Mouse (Mus musculus): ENCODE data around the gene Plbd1. TPM values are rescaled to one million over a fixed set of nuclear protein-coding genes. Genes with fewer than 3 reads are reported as not detected.

Gene Plbd1
- total RNA-seq, 2 experiments from 2014 or later = 0.16 to 0.30 TPM

DNA sequence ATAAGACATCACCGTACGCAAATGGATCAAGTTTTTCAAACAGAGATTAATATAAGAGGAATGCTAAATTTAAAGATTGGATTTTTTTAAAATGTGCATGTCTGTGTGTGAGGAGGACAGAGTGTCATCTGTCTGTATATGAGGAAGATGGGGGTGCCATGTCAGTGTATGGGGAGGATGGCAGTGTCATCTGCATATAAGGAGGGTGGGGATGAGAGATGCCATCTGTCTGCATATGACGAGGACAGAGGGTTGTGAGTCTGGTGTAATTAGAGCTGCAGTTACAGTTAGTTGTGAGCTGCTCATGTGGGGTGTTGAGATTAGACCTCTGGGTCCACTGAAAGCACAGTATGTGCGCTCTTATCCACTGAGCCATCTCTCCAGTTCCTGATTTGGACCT, 71.0 kb downstream of the Plbd1 start:
- intact Hi-C loops (cut with DNase I) = no loop called here
- DNase-seq (ENCODE audit: low spot score in 2 of 2) = no peak

GRCm38 (mm10) chr6:136566002-136566401, 95.7 kb downstream of the Plbd1 start:
- intact Hi-C loops (cut with DNase I) = no loop called here
- no peak for DNase-seq (ENCODE audit: low spot score in 2 of 2)

Other genes starting within 250 kb of the Plbd1 start
- not detected for gene E330021D16Rik, start 246.4 kb downstream of the Plbd1 start, total RNA-seq (2021)
- gene Atf7ip, start 155.8 kb downstream of the Plbd1 start, total RNA-seq (2021) = 100 to 1,000 TPM; 108 to 125 TPM
- gene Gucy2c, start 119.8 kb upstream of the Plbd1 start, total RNA-seq (2021) = under 1 TPM; 0.21 to 0.41 TPM
- 10 to 100 TPM in 1 of 2 experiments, 1 to 10 TPM in 1; 7.8 to 10.6 TPM for gene Hist4h4, start 142.5 kb upstream of the Plbd1 start, total RNA-seq (2021)
- gene H2afj, start 146.3 kb upstream of the Plbd1 start, total RNA-seq (2021) = 10 to 100 TPM; 56.9 to 66.7 TPM
- 1 to 10 TPM; 1.9 to 2.8 TPM for gene BC049715, start 165.7 kb upstream of the Plbd1 start, total RNA-seq (2021)
- gene Wbp11, start 166.3 kb upstream of the Plbd1 start, total RNA-seq (2021) = 100 to 1,000 TPM; 124 to 125 TPM
- gene Smco3, start 173.5 kb upstream of the Plbd1 start, total RNA-seq (2021) = 1 to 10 TPM; 4.4 to 5.0 TPM
- gene Art4, start 195.8 kb upstream of the Plbd1 start, total RNA-seq (2021) = under 1 TPM in 1 of 2 experiments, not detected in 1; 0.14 TPM
- gene Mgp, start 213.9 kb upstream of the Plbd1 start, total RNA-seq (2021) = 10 to 100 TPM; 43.5 to 46.0 TPM